Mouse (Mus musculus) fibroblast of lung, adult 2 months (primary cell): ENCODE results near the gene Gm7682.
"Not testable (repeated sequence)": the region's sequence is repeated elsewhere in the genome, so short reads cannot be mapped to it uniquely, and the experiment has no call there.

ENCODE experiments used
- DNase-seq: peaks from one replicate; pipeline ENCODE4 v3.0.0-alpha.2; 2011; ENCODE audit warnings: low read depth

Gm7682 gene

DNA sequence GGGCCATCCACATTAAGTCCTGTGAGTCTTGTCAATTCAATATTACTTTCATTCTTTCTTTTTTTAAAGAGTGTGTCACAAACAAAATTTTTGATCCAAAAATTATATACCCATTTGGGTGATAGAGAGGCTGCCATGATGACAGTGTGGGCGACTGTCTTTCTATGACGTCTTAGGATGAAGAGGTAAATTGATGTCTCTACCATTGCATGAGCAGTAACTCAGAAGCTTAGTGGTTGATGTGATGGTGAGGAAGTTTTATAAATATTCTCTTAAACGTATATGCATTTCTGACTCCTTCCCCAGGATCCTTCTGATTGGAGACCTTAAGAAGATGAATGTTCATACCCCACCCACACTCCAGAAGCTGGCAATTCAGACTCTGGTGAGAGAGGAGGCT, at the start of gene Gm7682:
Gm7682 (plus strand) TSS at position 301 of the 400 bp plus-strand sequence.
- DNase-seq = not testable (repeated sequence)
